Mouse (Mus musculus) thymus, adult 18-20 months (tissue): Measurements from ENCODE around the gene Wwc2.
A peak's percentile ranks its signal among the peaks of the same experiment; 100 is the strongest.

ENCODE experiments used
- DNase-seq, 2 experiments: peaks; one replicate each; pipeline ENCODE4 v3.0.0; 2022; ENCODE audit warnings: mixed read lengths in 2 of 2

Wwc2 gene

DNA sequence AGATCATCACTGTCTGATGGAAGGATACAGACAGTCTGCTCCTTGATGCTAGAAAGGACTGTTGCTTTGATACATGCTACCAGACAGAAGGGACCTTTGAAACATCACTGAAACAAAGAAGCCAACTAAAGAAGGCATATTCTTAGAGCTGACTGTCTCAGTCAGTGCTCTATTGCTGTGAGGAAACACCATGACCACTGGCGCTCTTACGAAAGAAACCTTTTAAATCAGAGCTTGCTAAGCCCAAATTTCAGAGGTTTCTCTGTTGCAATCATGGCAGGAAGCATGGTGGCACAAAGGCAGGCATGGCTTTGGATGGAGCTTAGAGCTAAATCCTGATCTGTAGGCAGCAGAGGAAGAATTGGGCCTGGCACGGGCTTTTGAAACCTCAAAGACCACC is 98.3 kb downstream of the Wwc2 start:
- no peak for DNase-seq

DNA sequence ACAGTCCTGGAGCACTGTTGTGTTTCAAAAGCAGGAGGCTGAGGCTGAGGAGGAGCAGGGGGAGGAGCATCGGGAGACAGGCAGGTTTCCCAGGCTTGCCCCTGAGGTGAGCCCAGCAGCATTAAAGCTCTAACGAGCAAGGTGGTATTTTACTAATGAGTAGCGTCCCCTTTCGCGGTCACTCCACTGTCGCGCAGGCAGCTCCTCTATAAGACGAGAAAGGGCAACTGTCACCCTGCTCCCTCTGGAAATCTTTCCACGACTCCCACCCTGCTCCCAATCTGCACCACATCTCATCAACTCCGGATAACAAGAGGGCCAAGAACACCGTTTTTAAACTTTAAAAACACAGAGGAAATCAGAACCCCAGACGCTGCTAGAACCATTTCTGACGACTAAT is 99.1 kb downstream of the Wwc2 start:
- no peak for DNase-seq

DNA sequence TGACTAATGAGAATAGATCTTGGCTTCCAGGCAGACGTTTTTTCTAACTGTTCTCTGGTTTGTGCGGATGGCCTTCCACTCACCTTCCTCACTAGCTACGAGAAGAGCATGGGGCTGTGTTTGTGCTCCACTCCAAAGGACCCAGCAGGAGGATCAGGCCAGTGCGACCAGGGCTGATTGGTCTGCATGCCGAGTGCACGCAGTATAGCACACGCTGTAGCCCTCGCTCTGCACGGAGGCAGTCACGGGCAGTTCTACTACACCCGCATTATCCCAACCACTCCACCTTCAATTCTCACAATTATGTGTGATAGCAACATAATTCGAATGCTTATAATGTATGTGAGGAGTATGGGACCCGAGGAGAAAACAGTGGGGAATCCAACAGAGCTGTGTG is 99.9 kb downstream of the Wwc2 start:
- no peak for DNase-seq

DNA sequence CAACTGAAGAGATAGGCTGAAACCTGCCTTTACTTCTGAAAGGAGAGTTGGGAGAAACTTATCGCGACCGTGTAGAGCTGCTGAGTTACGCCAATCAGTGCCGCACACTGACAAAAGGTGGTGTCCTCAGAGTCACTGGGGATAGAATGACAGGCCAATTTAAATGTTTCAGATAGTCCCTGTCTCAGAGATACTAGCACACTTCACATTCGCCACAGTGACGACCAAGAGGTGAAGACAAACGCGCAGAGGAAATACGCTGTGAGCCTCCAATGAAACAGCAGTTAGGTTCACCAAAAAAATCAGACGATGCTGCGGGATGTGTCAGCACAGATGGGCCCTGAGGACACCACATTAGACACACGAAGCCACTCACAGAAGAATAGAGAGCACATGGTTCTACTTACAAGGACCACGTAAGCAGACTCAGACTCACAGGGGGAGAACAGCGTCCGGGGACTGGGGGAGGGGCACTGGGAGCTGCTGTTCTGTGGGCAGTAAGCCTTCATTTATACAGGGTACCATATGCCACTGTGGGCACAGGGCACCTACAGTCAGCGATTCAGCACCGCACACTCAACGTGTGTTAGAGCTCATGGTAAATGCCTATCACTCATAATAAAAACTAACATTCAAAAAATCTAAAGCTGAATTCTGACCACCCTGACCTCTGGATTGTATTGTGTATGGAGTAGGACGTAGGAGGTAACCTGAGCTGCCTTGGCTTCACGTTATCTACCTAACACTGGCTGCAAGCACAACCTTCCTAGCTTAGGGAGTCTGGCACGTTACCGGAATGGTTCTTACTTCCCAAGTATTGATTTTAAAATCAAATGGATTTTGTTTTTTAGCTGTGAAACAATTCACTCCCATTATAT is 100.5 kb downstream of the Wwc2 start:
- no peak for DNase-seq

DNA sequence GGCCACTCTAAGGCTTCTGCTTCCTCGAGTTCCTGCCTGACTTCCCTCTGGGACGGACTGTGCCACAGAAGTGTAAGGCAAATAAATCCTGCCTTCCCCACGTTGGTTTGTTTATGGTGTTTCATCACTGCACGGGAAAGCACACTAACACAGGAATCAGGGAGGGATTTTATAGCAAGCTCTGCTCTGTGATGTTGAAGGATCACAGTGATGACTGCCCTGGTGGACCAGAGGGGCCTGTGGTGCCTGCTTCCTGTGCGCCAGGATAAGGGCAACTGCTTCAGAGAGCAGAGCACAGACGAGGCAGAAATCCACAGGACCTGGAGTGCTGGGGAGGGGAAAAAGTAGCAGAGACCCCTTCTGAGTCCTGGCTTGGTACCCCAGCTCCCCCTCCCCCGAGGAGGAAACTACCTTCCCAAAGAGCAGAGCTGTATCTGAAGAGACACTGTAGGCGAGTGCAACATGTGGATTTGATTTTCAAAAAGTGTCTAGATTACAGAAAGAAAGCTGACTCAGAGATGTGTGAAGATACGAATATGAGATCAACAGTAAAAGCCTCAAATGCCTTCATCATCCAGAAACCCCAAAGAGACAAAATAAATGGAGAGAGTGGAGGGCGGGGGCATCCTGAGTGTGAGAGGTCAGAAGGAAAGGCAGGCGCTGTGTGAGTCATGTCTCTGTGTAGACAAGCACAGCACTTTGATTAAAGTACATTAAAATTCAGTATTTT is 101.7 kb downstream of the Wwc2 start:
- no peak for DNase-seq

DNA sequence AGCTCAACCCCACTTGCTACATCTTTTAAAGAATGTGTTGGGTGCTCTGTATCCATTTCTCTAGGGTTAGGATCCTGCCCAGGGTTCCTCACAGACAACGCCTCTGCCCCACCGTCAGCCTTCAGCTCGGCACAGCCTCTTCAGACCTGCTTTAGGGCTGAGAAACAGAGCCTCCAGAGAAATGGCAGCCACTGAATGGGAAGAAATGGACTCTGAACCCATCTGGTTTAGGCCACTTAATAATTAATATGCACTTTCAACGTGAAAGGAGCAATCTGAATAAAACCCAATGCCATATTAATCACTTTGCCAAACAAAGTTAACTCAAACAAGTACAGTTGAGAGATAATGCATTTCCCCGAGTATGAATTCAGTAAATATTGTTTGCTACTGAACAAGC is 106.4 kb downstream of the Wwc2 start:
- DNase-seq: no peak

DNA sequence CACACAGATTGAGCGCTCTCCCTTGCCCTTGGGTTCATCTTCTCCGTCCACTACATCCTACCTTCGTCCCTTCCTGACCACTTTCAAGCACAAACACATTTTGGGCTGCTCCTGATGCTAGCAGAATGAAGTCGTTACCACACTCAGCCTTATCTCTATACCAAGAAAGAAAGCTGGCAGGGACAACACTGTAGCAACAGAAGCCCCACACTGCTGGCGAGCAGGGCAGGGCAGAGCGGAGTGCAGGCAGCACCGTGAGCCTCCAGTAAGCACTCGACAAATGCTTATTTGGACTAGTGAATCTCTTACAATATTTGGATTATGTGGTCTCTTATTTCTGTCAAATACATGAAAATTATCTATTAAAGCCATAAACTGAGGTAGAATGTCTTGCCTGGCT is 107.0 kb downstream of the Wwc2 start:
- DNase-seq: no peak

DNA sequence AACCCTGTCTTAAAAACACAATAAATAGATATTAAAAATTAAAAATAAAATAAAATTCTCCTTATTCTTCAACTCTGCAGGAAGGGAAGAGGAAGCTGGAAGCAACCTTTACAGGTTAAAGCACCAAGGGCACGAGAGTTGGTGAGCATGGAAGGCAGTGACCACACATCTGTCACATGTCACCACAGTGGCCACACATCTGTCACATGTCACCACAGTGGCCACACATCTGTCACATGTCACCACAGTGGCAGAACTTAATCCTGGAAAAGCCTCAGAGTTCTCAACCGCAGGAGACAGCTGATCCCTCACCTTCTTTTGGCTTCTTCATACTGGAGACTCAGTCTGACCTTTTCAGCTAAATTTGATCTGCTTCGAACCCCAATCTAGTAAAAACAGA is 112.2 kb downstream of the Wwc2 start:
- DNase-seq: no peak

DNA sequence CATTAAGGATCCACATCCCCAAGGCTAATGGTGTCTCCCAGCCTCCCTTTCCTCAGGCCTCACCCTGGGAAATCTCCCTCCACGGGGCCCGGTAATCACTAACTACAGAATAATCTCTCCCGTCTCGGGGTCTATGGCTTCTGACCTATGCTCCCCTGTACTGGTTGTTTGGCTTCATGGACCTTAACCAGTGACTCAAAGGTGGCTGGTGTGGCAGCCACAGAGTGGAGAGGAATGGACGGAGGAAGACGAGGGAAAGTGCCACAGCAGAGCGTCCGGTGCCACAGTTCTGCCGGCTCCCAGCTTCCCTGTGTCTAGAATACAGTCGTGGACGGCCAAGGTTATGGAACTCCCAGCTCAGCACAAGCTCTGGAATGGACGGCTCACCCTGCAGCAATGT is 114.9 kb downstream of the Wwc2 start:
- DNase-seq: no peak

DNA sequence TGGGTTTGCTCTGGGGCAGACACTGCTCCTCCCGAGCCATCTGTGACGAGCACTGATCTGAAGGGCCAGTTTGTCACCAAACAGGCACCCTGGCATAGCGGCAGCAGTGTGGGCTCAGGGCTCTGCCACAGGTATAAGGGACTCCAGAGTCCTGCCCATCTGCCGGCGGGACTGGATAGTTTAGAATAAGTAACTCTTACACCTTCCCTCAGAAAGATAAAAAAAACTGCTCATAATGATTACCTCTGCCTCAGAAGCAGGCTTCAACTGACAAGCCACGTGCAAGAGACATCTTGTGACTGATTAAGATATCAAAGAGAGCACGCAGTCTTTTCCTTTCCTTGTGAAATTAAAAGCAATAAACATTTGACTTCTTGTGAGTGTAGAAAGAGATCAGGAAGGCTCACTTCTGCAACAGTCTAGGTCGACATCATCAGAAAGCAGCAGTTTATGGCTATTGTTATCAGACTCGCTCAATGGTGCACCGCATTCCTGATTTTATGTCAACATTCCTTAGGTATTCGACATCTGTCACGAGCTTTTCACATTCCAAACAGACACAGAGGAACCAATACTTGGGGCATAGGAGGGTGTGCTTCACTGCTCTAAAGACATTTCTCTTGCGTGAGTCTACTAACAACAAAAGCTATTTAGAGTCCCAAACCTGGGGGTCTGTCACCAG is 116.1 kb downstream of the Wwc2 start:
- DNase-seq: no peak

DNA sequence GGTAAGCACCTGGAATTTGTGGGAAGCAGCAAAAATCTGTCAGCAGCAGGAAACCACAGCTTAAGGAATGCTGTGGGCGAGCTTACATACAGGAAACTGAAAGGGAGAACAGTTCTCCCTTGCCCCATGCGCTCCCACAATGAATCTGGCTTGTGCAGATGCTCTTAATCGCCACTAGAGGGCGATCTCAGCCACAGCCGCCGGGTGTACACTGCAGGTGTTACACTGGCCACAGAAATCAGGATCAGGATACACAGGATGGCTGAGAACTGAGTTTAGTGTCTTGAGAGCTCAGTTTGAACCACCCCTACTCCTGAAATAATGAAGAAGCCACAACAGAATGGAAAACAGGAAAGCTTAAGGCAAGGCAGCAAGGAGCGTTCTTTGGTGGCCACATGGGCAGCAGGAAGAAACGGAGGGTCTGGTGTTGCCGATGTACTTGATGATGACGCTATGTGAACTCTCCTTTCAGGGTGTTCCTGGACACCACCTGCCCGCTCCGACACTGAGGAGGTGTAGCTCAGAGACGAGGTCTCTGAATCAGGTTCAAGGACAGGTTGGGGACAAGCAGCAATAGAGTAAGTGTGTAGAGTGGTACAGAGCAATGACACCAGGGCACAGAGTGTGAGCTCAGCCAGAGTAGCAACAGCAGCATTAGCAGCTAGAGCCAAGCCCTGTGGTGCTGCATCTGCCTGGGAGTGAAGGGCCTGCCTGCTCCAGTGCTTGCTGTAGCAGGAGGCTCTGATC is 118.2 kb downstream of the Wwc2 start:
- no peak for DNase-seq

DNA sequence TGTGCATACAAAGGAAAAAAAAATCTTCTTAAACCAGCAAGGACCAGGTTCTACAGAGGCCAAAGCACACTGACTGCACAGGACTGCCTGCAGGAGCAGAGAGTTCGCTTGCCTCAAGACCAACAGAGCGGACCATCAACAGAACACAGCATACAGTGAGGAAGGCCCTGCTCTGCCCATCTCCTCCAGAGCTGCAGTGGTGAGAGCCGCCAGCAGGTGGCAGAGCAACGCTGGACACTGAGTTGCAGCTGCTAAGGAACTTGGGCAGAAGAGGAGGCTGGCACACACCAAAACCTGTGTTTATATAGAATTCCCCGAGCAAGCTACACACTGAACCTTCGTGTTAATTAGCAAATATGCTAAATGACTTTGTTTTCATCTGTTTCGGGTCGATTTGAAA is 123.7 kb downstream of the Wwc2 start:
- peak; percentile 24 to 37 for DNase-seq

DNA sequence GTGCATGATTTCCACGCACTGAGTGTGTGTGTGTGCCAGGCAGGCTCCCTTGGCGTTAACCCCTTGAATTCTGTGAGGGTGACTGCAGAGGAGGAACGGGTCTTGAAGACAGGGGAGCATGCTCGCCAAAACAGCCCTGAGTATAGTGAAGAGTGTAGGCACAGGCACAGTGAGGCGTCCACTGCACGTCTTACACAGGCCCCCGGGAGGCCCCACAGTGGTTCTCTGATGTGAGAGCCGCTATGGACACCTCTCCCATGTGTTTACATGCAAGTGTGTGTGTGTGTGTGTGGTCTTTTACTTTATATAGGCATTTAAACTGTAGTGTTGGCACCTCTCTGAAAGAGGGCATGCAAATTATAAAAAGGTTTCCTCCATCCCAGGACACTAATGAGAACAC is 124.2 kb downstream of the Wwc2 start:
- no peak for DNase-seq

DNA sequence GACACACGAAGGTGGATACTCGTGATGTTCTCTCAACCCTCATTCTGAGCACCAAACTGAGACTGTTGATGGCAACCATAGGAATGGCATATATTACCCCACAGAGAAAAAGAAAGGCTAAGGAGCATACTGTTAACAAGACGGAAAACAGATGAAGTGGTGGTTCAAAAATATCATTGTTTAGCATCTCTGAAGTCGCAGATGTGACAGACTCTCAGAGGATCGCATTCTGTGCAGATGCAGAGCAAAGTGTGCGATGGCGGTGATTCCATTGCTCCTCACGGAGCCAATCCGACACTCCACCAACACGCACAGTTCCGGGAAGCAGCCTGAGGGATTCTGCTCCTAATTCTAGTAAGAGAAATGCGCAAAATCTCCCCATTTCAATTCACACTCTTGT is 131.5 kb downstream of the Wwc2 start:
- DNase-seq: no peak

DNA sequence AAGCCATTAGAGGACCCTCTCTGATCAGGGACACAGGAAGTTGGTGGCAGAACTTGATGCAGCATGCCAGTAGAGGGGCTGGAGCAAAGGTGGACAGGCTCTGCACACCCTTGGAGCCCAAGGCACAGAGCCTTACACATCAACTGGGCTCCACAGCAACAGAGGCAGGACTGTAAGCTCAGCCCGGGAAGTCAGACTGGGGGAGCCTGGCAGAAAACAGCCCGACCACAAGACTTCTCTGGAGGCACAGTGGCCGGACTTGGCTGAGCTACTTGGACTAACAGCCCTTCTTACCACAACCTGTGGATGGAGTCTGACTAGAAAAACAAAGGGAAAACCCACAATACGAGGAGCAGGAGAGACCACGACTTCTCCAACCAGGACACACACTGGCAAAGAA is 137.4 kb downstream of the Wwc2 start:
- no peak for DNase-seq

DNA sequence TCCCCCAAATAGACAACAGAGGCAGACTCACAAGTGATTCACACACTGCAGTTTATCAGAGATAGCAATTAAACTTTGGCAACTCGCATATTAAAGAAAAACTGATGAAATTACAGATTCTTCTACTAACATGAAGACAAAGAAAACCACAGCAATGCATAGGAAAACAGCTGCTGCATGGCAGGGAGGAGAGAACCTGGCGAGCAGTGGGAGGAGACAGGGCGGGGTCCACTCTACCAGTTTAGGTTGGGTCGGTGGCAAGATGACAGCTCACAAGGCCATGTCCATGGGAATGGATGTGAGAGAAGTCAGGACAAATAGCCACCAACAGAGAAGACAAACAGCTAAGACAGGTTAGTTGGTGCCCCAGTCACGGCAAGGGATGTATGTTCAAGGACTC is 138.0 kb downstream of the Wwc2 start:
- peak in 1 of 2 experiments; percentile 20 for DNase-seq

DNA sequence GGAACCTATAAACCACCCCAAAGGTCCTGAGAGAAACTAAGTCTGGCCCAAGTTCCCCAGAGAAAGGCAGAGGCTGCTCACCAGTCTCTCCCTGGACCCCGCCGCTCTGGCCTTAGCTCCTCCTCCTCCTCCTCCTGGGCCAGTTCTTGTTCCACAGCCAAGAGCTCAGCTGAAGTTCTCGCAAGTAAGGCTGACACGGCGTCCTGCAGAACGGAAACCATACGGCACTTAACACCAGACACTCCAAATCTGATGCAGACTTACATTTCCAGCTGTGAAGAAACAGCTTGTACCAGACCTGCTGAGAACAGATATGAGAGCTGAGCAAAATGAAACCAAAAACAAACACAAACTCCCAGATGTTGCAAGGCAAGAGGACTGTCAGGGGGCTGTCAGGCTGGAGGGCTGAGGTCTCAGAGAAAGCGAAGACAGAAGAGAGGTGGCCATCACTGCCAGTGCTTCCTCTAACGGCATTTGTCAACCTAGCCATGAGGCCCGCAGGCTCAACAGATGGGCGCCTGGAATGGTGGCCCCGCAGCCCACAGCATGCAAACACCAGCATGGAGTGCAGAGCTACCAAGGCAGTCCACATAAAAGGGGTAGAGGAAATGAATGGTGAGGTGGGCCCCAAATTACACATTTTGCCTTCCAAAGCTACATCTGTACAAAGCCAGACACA is 138.8 kb downstream of the Wwc2 start:
- DNase-seq: peak in 1 of 2 experiments; percentile 19

DNA sequence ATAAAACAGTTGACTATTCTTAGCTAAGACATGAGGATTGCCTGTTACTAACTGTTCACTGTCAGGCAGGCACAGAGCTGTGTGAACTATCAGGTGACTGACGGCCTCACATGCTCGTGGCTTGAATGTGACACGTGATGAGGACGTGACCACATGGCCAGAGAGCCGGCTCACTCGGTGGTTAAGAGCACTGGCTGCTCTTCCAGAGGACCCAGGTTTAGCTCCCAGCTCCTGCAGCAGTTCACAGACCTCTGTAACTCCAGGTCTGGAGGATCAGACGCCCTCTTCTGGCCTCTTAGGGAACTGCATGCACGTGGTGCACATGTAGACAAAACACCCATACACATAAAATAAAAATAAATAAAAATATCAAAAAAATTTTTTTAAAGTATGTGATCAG is 140.9 kb downstream of the Wwc2 start:
- no peak for DNase-seq

DNA sequence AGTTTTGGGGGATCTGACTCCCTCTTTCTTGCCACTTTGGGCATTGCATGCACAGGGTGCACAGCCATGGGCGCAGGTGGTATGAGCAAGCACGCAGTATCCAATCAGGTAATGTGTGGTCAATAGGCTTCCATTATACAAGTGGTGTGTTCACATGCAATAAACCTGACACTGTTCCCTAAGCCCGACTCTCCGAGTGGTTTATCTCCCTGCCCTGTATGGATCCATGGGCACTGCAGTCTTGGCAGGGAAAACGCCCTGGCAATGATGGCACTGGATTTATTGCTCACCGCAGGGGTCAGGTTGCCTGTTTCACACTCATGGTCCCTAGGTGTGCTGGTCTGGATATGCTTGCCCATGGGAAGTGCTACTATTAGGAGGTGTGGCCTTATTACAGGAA is 142.8 kb downstream of the Wwc2 start:
- no peak for DNase-seq

DNA sequence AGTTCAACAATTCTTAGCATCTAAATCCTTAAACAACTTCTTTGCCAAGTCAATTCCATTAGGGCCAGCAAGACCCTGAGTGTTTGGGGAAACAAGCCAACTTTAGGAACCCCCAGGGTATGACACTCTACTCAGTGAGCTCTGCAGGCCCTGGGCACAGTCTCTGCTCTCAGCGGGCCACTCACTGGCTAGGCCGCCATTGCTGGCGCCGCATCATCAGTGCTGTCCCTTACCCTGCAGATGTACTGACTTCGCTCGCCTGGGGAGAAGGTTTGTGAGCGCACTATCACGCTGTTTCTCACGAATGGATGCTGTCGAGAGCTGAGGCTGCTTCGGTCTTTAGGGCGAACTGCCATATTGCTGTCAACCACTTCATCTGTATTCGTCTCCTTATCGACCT is 143.6 kb downstream of the Wwc2 start:
- DNase-seq: no peak

DNA sequence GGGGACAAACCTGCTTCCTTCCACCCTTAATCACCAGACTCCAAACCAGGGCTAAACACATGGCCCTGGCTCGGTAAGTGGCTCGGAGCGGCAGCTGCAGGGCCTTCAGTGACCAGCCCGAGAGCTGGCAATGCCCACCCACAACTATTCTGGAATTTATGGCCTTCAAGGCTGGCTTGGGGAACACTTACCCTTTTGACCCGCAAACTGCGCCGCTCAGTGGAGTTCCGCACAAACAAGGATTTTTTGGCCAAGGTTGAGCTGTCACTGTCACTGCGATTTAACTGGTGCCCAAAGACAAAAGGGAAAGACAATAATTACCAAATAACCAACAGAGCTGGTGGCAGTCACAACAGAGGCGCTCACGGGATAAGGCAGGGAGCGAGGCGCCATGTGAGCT is 144.8 kb downstream of the Wwc2 start:
- DNase-seq: no peak

DNA sequence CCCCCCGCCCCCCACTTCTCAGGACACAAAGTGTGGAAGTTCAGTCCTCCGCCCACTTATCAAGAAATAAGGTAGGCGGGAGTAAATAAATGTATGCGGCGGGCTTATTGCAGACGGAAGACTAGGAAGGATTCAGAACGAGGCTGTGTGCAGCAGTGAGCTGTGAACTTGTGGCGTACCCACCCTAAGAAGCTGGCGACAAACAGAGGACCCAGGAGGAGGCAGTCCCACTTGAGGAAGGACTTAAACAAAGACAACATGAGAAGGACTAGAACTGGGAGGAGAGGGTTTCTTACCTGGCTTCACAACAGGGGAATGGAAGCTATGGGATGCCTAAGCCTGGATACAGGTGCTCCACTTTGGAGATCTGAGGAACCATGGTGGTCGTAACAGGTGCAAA is 147.1 kb downstream of the Wwc2 start:
- no peak for DNase-seq

DNA sequence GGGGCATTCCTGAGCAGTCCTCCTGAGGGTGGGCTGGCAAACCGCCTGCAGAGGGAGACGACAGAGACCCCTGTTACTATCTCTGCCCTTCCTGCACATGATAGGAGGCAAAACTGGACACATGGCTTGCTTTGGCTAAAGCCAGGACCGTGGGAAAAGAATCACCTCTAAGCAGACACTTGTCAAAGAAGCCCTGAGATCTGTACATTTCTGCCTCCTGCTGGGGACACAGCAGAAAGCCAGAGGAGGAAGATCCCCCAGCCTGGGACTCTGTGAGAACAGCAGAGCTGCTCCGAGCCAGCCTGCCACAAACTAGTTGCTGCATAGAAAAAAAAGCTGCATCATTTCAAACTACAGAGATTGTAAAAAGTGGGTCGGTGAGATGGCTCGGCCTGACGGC is 147.7 kb downstream of the Wwc2 start:
- no peak for DNase-seq
